Mouse (Mus musculus) liver, adult 2 months (tissue): ENCODE data around the gene Sdf2l1.

Experiments used
- CTCF ChIP-seq: fragments of 200-500 bp; IDR thresholded peaks from 2 replicates; pipeline ENCODE4 v1.5.1; 2011; ENCODE audit warnings: low read depth, low read length, control low read depth
- POLR2A ChIP-seq: fragments of 200-500 bp; IDR thresholded peaks from 2 replicates; pipeline ENCODE4 v1.6.1; 2011; ENCODE audit warnings: low read length, control low read depth; ENCODE audit not compliant: insufficient read depth; ENCODE audit errors: extremely low read depth

DNA sequence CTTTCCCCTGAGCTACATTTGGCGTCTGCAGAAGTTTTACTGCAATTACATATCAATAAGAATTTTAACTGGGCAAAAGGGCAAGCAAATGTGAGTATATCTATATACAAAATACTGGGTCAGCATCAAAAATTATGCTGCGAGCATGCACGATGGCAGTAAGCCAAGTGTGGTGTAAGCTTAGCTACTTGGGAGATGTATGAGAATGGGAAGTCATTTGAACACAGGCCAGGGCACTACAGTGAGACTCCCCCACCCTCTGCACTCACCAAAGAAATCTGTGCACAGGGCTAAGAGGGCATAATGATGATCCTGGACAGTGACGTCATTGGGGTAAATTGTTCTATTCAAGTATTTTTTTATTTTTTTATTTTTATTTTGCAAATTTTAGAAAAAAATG, 27.6 kb downstream of the Sdf2l1 start:
- no peak for TF ChIP-seq CTCF
- no peak for TF ChIP-seq POLR2A
